Mouse (Mus musculus): Measurements from ENCODE around the gene Myo1h.

The Myo1h gene

GRCm38 (mm10) chr5:114360968-114361367, 72.0 kb downstream of the Myo1h start:
- no peak for DNase-seq

DNA sequence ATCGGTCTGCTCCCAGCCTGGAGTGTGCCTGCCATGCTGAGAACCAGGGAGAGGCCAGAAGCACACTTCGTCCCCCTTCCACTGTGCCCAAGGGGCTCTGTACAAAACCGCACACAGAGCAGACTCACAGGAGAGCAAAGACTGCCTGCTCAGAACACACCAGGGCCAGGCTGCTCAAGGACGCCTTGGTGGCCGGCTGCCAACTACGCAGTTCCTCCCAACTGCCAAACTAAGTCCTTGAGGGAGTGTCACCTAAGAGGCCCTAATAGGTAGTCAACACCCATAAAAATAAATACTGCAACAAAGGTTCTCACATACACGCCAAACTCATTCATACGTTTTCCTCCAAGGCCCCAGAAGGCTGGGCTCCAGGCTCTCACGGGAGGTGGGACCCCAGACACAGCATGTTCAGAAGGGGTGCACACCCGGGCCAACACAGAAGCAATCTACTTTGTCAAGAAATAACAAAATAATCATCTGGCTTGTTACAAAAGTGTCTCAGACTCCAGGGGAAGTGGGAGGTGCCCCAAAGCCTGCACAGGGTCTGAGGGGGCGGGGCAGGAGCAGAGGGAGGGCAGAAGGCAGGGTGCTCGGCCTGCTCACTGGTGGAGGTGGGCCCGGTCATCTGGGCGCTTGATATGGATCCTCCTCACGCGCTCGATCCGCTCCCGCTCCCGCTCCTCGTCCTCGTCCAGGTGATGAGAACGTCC, 76.2 kb downstream of the Myo1h start:
- DNase-seq: no peak

DNA sequence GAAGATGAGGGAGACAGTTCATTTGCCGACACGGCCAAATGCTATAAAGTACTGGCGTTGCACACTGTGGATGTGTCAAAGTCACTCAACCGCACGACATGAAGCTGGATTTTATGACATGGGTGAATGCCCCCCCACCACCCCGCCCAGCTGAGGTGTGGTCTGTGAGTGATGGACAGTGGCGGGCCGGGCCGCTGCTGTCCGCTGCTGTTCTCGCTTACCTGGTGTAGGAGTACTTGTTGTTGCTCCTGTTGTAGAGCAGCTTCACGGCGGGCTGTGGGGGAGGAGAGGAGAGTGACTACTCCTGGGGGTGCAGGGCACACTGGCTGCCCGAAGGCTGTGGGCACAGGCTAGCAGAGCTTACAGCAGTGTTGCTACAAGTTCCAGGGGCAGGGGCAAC, 79.2 kb downstream of the Myo1h start:
- DNase-seq: no peak

- no peak for DNase-seq
Measured at GRCm38 (mm10) chr5:114368803-114369496, 80.0 kb downstream of the Myo1h start.

- no peak for DNase-seq
Measured at GRCm38 (mm10) chr5:114369921-114370320, 81.0 kb downstream of the Myo1h start.

GRCm38 (mm10) chr5:114370371-114370776, 81.4 kb downstream of the Myo1h start:
- no peak for DNase-seq

DNA sequence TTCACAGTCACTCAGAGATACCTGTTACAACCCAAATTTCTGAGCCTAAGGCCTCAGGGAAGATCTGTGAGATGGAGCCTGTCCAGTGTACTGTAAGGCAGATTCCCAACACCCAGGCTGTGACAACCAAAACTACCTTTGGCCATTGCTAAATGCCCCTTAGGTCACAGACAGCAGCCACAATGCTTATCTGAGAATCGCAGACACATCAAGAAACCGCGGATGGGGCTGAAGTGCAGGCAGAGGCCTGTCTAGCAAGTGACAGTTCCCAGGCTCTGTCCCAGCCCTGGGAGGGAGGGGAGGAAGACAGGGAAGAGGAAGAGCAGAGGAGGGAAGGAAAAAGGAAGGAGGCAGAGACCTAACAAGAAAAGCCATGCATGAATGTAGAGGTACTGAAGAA, 82.4 kb downstream of the Myo1h start:
- DNase-seq: no peak

DNA sequence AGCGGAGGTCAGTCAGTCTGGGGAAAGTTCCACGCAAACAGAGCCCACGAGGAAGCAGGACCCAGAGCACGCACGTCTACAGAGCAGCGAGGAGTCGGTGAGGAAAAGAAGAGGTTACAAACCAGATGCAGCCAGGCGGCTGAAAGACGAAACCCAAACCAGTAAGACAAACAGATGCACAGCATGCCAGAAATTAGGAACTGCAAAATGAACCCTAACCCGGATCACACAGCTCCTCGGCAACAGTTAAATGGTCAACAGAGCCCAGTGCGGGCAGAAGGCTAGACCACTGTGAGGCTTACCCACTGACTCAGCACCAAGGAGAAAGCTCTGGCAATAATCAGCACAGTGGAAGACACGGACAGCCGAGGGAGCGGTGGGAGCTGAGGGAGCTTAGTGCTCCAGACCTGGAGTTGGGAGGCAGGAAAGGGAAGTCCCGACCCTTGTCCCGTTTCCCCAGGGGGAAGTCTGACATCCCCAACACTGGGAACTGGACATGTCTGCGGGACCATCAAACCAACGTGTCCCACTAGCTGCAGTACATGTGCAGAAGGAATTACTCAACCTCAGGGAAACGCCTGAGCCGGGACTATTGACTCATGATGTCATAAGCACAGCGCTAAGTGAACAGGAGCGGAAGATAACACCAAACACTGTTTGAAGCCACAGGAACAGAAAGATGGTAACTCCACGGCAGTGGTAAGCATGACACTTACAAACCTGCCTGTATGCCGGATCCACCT, 82.9 kb downstream of the Myo1h start:
- no peak for DNase-seq

DNA sequence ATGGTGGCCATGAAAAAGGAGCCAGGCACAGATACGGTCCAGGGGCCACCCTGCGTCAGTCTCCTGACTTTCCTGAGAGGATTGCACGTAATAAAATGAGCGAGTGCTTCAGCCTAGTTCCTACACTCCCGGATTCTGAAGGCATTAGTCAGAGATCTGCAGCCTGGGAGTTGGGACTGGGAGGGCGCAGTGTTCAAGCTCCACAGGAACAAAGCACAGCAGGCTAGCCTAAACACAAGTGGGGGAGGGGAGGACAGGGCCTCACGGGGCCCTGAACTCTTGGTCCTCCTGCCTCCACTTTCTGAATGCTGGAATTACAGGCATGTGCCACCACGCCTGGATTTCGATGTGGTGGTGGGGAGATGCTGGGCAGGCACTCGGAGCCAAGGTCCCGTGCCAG, 83.6 kb downstream of the Myo1h start:
- no peak for DNase-seq

DNA sequence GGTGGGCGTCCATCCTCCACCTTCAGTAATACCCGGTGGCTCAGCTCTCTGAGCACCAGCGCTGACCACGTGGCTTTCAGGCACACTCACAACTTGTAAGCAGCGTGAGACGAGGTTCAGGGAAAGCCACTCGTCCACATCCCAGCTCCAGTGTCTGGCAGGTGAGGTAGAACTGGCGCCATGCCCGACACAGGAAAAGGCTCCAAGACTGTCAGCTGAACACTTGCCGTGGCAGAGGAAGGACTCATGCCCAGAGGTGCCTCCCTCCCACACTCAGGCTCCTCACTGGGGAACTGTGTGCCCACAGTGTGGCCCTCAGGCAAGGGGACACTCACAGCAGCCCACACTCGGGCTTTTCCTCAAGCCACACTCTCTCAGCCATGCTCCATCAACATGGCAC, 84.2 kb downstream of the Myo1h start:
- no peak for DNase-seq

GRCm38 (mm10) chr5:114373581-114373980, 84.6 kb downstream of the Myo1h start:
- no peak for DNase-seq

GRCm38 (mm10) chr5:114374409-114375213, 85.6 kb downstream of the Myo1h start:
- peak; percentile 44 for DNase-seq

GRCm38 (mm10) chr5:114378177-114378920, 89.4 kb downstream of the Myo1h start:
- DNase-seq: no peak

DNA sequence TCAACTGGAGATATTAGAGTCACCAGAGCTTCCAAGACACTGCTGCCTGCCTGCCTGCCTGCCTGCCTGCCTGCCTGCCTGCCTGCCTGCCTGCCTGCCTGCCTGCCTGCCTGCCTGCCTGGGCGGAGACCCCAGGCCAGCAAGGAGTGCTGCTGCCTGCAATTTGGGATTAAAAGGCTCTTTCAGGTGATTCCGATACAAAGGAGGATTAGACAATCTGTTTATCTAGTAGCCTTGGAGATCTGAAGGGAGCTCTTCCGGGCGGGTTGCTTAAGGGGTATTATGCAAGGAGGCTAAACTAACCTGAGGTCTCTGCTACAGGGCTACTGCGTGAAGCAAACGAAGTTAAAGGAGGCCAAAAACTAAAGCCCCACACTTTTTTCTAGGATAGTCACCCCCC, 90.0 kb downstream of the Myo1h start:
- DNase-seq: no peak

GRCm38 (mm10) chr5:114379763-114380162, 90.8 kb downstream of the Myo1h start:
- DNase-seq: peak; percentile 10

DNA sequence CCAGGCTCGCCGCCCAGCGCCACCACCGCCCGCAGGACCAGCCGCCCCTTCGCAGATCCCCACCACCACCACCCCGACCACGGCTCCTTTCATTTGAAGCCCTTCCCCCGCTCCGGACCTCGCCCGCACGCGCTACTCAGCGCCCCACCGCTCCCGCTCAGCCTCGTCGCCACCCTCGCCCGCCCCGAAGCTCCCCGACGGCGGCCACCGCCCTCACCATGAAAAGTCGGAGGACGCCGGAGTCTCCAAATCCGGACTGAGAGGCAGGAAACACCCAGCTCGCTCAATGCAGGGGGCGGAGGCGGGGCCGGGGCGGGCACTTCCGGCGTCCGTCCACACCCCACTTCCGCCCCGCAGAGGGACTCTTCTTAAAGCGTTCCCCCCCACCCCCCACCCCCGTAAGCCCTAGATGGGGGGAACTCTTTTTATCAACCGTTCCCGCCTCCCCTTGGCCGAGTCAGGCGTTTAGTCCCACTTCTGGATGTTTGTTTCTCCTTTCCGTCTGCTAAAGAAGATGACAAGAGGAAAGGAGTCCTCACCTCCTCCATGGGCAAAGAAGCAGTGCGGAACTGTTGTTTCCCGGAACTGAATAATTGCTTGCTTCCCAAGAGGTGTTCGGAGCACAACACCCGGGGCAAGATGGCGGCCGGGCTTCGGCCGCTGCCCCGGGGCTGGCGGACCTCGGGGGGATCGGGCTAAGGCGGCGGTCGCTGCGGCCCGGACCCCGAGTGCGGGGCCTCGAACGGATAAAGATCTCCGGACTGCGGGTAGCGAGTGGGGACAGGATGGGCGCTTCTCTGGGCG, 91.4 kb downstream of the Myo1h start, which contains the start of the genes Kctd10 and Ube3b:
Gene Kctd10, minus strand, starts transcription at position 300 of the 804 bp plus-strand sequence.
Gene Ube3b, plus strand, starts transcription at position 399 of the 804 bp plus-strand sequence.
- peak; percentile 82 for DNase-seq

GRCm38 (mm10) chr5:114381013-114381351, 92.0 kb downstream of the Myo1h start:
- no peak for DNase-seq

DNA sequence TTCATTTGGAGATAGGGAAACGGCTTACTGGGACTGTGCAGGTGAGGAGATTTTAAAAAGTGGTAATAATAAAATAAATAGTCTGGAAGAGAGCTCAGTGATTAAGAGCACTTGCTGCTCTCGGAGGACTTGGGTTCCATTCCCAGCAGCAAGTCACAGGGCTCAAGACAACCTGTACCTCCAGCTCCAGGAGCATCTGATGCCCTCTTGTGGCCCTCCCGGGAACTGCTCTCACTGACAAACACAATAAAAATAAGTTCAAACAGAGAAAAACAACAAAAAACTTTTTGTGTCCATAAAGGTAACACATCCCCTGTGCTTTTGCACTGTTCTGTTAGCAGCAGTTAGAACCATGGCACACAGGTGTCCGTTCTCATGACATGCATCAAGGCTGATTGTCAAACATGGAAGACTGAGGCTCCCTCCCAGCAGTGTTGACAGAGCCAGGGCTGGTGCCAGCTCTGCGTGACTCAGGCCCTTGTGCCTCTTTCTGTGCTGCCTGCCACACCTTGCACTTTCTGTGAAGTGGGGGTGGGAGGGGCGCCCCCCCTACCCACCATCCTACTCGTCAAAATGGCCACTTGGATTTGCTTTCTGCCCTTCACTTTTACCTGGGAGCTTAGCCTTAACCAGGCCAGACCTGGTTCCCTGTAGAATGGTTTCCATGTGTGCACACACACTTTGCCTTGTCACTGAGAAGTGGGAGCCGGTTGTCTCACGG, 94.4 kb downstream of the Myo1h start:
- DNase-seq: peak; percentile 65

- no peak for DNase-seq
Measured at GRCm38 (mm10) chr5:114384448-114384847, 95.5 kb downstream of the Myo1h start.

DNA sequence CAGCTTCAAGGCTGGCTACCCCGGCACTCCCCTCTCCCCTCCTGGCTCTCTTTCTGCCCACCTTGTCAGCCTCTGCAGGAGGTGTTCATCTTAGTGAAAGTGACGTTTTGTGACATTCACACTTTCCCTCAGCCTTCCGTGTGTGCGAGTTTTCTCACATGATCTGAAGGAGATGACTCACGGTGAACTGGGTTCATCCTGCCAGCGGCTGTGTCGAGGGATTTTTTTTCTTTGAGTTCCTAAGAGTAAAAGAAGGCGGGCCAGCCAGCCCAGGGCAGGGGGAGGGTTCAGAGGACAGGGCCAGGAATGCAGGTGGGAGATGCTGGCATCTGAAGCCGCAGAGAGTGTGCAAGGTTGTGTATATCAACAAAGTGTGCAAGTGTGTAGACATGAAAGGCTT, 104.2 kb downstream of the Myo1h start:
- no peak for DNase-seq

DNA sequence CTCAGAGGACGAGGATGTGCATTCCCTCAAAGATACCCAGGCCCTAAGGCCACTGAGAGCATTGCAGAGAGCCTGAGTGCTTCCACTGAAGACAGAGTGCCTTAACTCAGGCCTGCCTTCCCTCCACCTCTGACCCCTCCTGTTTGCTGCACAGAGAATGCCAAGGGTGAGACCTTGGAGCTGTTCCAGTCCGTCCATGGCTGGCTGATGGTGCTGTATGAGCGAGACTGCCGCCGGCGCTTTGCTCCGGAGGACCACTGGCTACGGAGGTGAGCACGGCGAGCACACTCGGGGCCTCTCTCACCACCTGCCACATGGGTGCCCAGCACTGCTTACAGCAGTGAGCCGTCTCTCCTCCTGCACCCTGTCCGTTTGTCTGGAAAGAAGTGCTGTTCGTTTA, 117.6 kb downstream of the Myo1h start:
- no peak for DNase-seq
